Mouse (Mus musculus) hindbrain, postnatal 0 days (tissue): ENCODE results near the gene Gm12695. TPM values are rescaled to one million over a fixed set of nuclear protein-coding genes. Genes with fewer than 3 reads are reported as not detected.

Source experiments
- ATAC-seq: fragments of 200-750 bp; cut with Nextera tagmentation; 2 replicates; pipeline ENCODE4 v1.8.0; 2017; ENCODE audit warnings: mild to moderate bottlenecking, moderate TSS enrichment, moderate library complexity
- DNase-seq: peaks from one replicate; pipeline ENCODE4 v3.0.0-alpha.2; 2015; ENCODE audit warnings: low spot score
- H3K27ac ChIP-seq: fragments of 300-500 bp; sonication (generic); 2 replicates; pipeline ENCODE4 v1.5.1; 2014; ENCODE audit warnings: mild to moderate bottlenecking
- H3K27me3 ChIP-seq: fragments of 300-500 bp; sonication (generic); 2 replicates; pipeline ENCODE4 v1.6.1; 2014; ENCODE audit warnings: low read length, mixed read lengths; ENCODE audit not compliant: insufficient read depth
- H3K36me3 ChIP-seq: fragments of 300-500 bp; sonication (generic); 2 replicates; pipeline ENCODE4 v1.6.1; 2014; ENCODE audit warnings: low read length, mixed read lengths; ENCODE audit not compliant: insufficient read depth
- H3K4me1 ChIP-seq: fragments of 300-500 bp; sonication (generic); 2 replicates; pipeline ENCODE4 v1.6.1; 2014; ENCODE audit warnings: antibody characterized with exemption, low read length, mixed read lengths; ENCODE audit not compliant: insufficient read depth
- H3K4me2 ChIP-seq: fragments of 300-500 bp; sonication (generic); 2 replicates; pipeline ENCODE4 v1.6.1; 2014; ENCODE audit warnings: low read depth, mild to moderate bottlenecking, low read length, moderate library complexity, mixed read lengths
- H3K4me3 ChIP-seq: fragments of 300-500 bp; sonication (generic); 2 replicates; pipeline ENCODE4 v1.5.1; 2014; ENCODE audit warnings: low read length
- H3K9ac ChIP-seq: fragments of 300-500 bp; sonication (generic); replicated peaks from 2 replicates; pipeline ENCODE4 v1.6.1; 2014; ENCODE audit warnings: mild to moderate bottlenecking, low read length, moderate library complexity, mixed read lengths
- H3K9me3 ChIP-seq: fragments of 300-500 bp; sonication (generic); 2 replicates; pipeline ENCODE4 v1.6.1; 2016; ENCODE audit warnings: low read length, mixed read lengths
- CTCF ChIP-seq: IDR thresholded peaks from 2 replicates; pipeline ENCODE4 v1.5.1; 2016; ENCODE audit warnings: antibody characterized with exemption, control low read depth, low read depth
- WGBS: fragments of 180-500 bp; shearing (Covaris S2); extraction: QIAGEN DNeasy Blood & Tissue Kit; methylation state at CpG from one replicate; pipeline ENCODE4 v1.1.7; 2014; 5-methylcytosine and 5-hydroxymethylcytosine counted together
- polyA plus RNA-seq: library from polyadenylated mRNA; unstranded; fragments of >200 nt; fragmentation: Nextera tagmentation; extraction: Ambion mirVana; gene quantifications from 2 replicates; pipeline ENCODE4 v1.2.1, GENCODE M21; 2015
- total RNA-seq: library from RNA; depleted of rRNA; stranded (reverse); fragments of >200 nt; gene quantifications from 2 replicates; pipeline ENCODE4 v1.2.3, GENCODE M21; 2014

Gm12695 gene
- total and polyA plus RNA-seq, 2 experiments from 2014 or later: not detected

- DNase-seq (no peak), ATAC-seq (no peak)
- H3K9ac ChIP-seq: no peak overlapping the region
- H3K27me3 ChIP-seq: no peaks in the 10 kb centered on the region
- no peaks in the 10 kb centered on the region for H3K9me3 ChIP-seq
- peak overlapping the region; percentile 47; the same call in 1 of the 2 replicates for H3K4me2 ChIP-seq
- TF ChIP-seq CTCF: no peak
- no peaks in the 10 kb centered on the region for H3K36me3 ChIP-seq
- 40% methylated on average over 5 of the region's 5 CpGs for WGBS
- no peak overlapping the region for H3K4me3 ChIP-seq
- peak overlapping the region; percentile 76 for H3K27ac ChIP-seq
- peaks cover 11% of the 10 kb centered on the region; the same call in 1 of the 2 replicates for H3K4me1 ChIP-seq
Observed at GRCm38 (mm10) chr4:96698218-96698561, 86.8 kb downstream of the Gm12695 start.

- DNase-seq (peak; percentile 83), ATAC-seq (peak; percentile 87)
- peak; percentile 20; the same call in 1 of the 2 replicates for TF ChIP-seq CTCF
- Histone ChIP-seq H3K9ac (no peak overlapping the region), H3K4me1 (peaks cover 11% of the 10 kb centered on the region; the same call in 1 of the 2 replicates), H3K27me3 (no peaks in the 10 kb centered on the region), H3K9me3 (no peaks in the 10 kb centered on the region), H3K27ac (peak overlapping the region; percentile 76), H3K36me3 (no peaks in the 10 kb centered on the region), H3K4me3 (no peak overlapping the region), H3K4me2 (peak overlapping the region; percentile 47)
- WGBS: 27% methylated on average over 15 of the region's 15 CpGs
Observed at GRCm38 (mm10) chr4:96697511-96698217, 87.3 kb downstream of the Gm12695 start.

GRCm38 (mm10) chr4:96696614-96697360 is 88.2 kb downstream of the Gm12695 start:
- H3K9ac ChIP-seq: no peak overlapping the region
- H3K4me2 ChIP-seq: peak overlapping the region; percentile 47
- DNase-seq: peak; percentile 96
- WGBS: 21% methylated on average over 13 of the region's 13 CpGs
- H3K4me3 ChIP-seq: no peak overlapping the region
- no peaks in the 10 kb centered on the region for H3K9me3 ChIP-seq
- H3K4me1 ChIP-seq: peaks cover 11% of the 10 kb centered on the region; the same call in 1 of the 2 replicates
- peak; percentile 86 for ATAC-seq
- H3K27me3 ChIP-seq: no peaks in the 10 kb centered on the region
- peak; percentile 87 for TF ChIP-seq CTCF
- no peaks in the 10 kb centered on the region for H3K36me3 ChIP-seq
- H3K27ac ChIP-seq: peak overlapping the region; percentile 76

GRCm38 (mm10) chr4:96687358-96687803 is 97.6 kb downstream of the Gm12695 start:
- H3K9me3 ChIP-seq: no peaks in the 10 kb centered on the region
- WGBS: 35% methylated on average over 2 of the region's 2 CpGs
- H3K27me3 ChIP-seq: no peaks in the 10 kb centered on the region
- H3K36me3 ChIP-seq: no peaks in the 10 kb centered on the region
- DNase-seq (peak; percentile 15), ATAC-seq (peak; percentile 47; the same call in 1 of the 2 replicates)
- no peak for TF ChIP-seq CTCF
- no peak overlapping the region for H3K9ac ChIP-seq
- no peak overlapping the region for H3K27ac ChIP-seq
- no peak overlapping the region for H3K4me2 ChIP-seq
- H3K4me1 ChIP-seq: no peaks in the 10 kb centered on the region
- no peak overlapping the region for H3K4me3 ChIP-seq

GRCm38 (mm10) chr4:96683474-96683873 is 101.5 kb downstream of the Gm12695 start:
- Histone ChIP-seq H3K9me3 (no peaks in the 10 kb centered on the region), H3K4me2 (no peak overlapping the region), H3K4me3 (no peak overlapping the region), H3K27me3 (no peaks in the 10 kb centered on the region), H3K27ac (no peak overlapping the region), H3K9ac (no peak overlapping the region), H3K36me3 (no peaks in the 10 kb centered on the region), H3K4me1 (no peaks in the 10 kb centered on the region)
- peak; percentile 82 for ATAC-seq
- TF ChIP-seq CTCF: peak; percentile 73
- 14% methylated on average over 2 of the region's 2 CpGs for WGBS
- peak; percentile 82 for DNase-seq

GRCm38 (mm10) chr4:96680966-96681365 is 104.0 kb downstream of the Gm12695 start:
- H3K4me1 ChIP-seq: no peaks in the 10 kb centered on the region
- ATAC-seq (no peak), DNase-seq (no peak)
- no peaks in the 10 kb centered on the region for H3K36me3 ChIP-seq
- H3K4me3 ChIP-seq: no peak overlapping the region
- H3K9ac ChIP-seq: no peak overlapping the region
- no peaks in the 10 kb centered on the region for H3K27me3 ChIP-seq
- H3K9me3 ChIP-seq: no peaks in the 10 kb centered on the region
- H3K27ac ChIP-seq: no peak overlapping the region
- TF ChIP-seq CTCF: no peak
- no peak overlapping the region for H3K4me2 ChIP-seq
